Mouse (Mus musculus) midbrain, embryonic 10.5 days (tissue): Measurements from ENCODE around the gene Paqr7. TPM values are rescaled to one million over a fixed set of nuclear protein-coding genes. Genes with fewer than 3 reads are reported as not detected.

Experiments used
- DNase-seq: peaks from one replicate; pipeline ENCODE4 v3.0.0-alpha.2; 2017; ENCODE audit warnings: low spot score
- H3K27ac ChIP-seq: fragments of 300-500 bp; sonication (generic); replicated peaks from 2 replicates; pipeline ENCODE4 v1.5.1; 2016; ENCODE audit warnings: mild to moderate bottlenecking
- H3K27me3 ChIP-seq: fragments of 300-500 bp; sonication (generic); 2 replicates; pipeline ENCODE4 v1.6.1; 2016; ENCODE audit warnings: low read depth, mild to moderate bottlenecking; ENCODE audit not compliant: poor library complexity, severe bottlenecking
- H3K36me3 ChIP-seq: fragments of 300-500 bp; sonication (generic); 2 replicates; pipeline ENCODE4 v1.6.1; 2016; ENCODE audit warnings: mild to moderate bottlenecking, moderate library complexity
- H3K4me1 ChIP-seq: fragments of 300-500 bp; sonication (generic); 2 replicates; pipeline ENCODE4 v1.6.1; 2016
- H3K4me3 ChIP-seq: fragments of 300-500 bp; sonication (generic); 2 replicates; pipeline ENCODE4 v1.5.1; 2016; ENCODE audit warnings: mild to moderate bottlenecking, moderate library complexity
- H3K9me3 ChIP-seq: fragments of 300-500 bp; sonication (generic); replicated peaks from 2 replicates; pipeline ENCODE4 v1.6.1; 2016; ENCODE audit warnings: mild to moderate bottlenecking
- WGBS: fragments of 180-500 bp; shearing (Covaris S2); methylation state at CpG from one replicate; pipeline ENCODE4 v1.1.7; 2016; 5-methylcytosine and 5-hydroxymethylcytosine counted together
- polyA plus RNA-seq: library from polyadenylated mRNA; unstranded; fragments of >200 nt; fragmentation: Nextera tagmentation; extraction: Ambion mirVana; gene quantifications from 2 replicates; pipeline ENCODE4 v1.2.1, GENCODE M21; 2016

The Paqr7 gene
- polyA plus RNA-seq, 1 experiment from 2014 or later: 3.6 TPM

DNA sequence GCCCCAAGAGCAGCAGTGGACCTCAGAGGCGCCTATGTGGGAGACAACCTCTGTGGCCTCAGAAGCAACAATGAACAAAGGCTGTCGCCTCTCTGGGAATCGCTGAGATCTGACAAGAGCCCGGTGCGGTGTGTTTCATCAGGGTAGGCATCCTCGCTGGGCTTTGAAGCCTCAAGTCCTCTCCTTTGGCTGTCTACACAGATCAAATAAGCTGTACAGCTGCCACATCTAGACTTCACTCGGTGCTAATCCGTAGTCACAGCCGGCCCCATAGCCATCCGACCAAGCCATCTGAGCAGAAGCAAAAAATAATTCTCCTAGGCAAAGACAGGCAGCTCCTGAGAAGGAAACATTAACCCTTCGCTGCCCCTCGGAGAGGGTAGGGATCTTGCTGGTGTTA, 30.7 kb upstream of the Paqr7 start:
- peaks cover 50% of the 10 kb centered on the region for H3K4me1 ChIP-seq
- H3K9me3 ChIP-seq: no peaks in the 10 kb centered on the region
- peaks cover 15% of the 10 kb centered on the region; the same call in 1 of the 2 replicates for H3K27me3 ChIP-seq
- peak overlapping the region; percentile 25 for H3K4me3 ChIP-seq
- H3K36me3 ChIP-seq: peaks cover 8% of the 10 kb centered on the region
- WGBS: 36% methylated on average over 12 of the region's 12 CpGs
- peak; percentile 51 for DNase-seq
- peak overlapping the region; percentile 77 for H3K27ac ChIP-seq

DNA sequence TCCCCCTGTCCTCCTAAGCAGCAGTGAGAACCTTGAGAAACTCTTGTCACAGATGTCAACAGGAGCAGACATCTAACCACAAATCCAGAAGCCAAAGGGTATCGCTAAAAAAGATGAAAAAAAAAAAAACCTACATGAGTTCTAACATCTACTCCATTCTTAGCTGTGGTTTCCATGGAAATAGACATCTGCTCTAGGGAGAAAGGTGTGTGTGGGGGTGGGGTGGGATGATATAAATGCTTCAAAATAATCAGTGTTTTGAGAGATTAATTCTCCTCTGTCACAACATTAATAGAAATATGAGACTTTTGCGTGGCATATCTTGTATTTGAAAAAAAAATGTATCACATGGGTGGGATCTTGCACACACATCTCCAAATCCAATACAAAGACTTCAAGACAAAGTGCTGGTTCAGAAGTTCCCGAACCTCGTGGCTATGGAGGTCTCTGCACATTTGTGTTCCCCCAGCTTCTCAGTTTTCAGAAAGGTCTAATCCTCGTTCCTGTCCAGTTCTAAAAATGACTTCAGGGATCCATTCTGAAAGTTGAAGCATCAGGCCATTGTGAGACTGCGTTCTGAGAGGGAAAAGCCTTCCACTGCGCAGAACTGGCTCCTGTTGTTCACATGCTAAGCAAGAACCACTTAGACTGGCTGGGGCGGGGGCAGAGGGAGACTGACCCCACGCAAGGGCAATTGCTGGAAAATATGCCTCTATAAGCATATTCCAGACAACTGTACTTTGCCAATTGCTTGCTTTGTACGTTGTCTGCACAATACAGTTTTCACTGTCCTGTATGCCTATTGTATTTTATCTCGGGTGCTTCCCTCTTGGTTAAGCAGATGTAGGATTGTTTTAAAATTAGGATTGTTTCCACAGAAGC, 29.9 kb upstream of the Paqr7 start:
- 71% methylated on average over 11 of the region's 11 CpGs for WGBS
- Histone ChIP-seq H3K4me1 (peaks cover 52% of the 10 kb centered on the region), H3K36me3 (peaks cover 16% of the 10 kb centered on the region), H3K9me3 (no peaks in the 10 kb centered on the region), H3K4me3 (peak overlapping the region; percentile 96), H3K27ac (peak overlapping the region; percentile 100), H3K27me3 (peaks cover 15% of the 10 kb centered on the region; the same call in 1 of the 2 replicates)
- DNase-seq: no peak

DNA sequence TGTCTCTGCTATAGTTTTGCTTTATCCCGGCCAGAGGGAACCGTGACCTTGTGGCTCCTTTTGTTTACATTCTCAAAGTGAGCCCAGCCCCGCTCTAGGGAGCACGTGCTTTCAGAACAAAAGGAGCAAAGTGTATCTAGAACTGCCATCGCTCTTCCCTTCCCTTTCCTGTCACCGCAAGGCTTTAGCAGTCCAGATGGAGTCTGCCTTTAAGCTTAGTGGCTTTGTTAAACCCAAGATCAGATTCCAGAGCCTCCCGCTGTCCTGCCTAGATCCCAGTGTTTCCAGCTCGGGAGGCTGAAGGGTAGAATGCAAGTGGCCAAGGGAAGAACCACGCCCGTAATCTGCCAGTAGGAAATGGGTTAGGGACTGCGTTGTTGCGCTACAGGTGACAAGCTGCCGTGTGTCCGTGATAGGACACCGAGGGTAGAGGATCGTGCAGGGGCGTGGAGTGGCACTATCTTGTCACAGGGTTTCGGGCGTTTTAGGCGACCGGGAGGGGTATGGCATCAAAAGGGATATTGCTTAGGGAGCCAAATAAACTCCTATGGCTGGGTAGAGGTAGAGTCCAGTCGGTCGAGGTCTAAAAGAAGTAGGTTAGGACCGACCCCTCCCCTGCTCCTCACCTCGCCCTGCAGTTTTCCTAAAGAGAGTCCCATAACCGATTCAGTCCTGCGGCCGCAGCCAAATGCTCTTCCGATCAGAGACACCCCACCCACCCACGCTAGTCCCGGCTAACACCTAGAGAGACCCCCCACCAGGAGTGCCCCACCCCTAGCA, 28.9 kb upstream of the Paqr7 start:
- H3K36me3 ChIP-seq: peaks cover 26% of the 10 kb centered on the region
- peak overlapping the region; percentile 96 for H3K4me3 ChIP-seq
- peak; percentile 71 for DNase-seq
- peaks cover 52% of the 10 kb centered on the region for H3K4me1 ChIP-seq
- H3K27ac ChIP-seq: peak overlapping the region; percentile 100
- H3K27me3 ChIP-seq: peaks cover 15% of the 10 kb centered on the region; the same call in 1 of the 2 replicates
- no peaks in the 10 kb centered on the region for H3K9me3 ChIP-seq
- WGBS: under 1% methylated on average over 31 of the region's 31 CpGs

DNA sequence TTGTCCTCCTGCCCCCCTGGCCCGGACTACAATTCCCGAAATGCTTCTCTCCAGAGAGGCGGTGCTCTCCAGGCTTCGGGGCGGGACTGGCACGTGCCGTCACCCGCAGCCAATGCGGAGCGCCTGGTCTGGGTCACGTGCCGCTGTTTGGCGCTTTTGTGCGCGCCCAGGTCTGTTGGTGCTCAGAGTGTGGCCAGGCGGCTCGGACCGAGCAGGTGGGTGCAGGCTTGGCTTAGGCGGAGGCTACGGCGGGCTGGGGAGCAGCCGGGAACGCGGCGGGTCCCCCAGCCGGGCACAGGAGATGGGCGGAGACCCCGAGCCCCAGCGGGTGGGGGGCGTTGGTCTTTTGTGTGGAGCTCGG, 28.3 kb upstream of the Paqr7 start, which contains the start of gene Stmn1:
Stmn1 (plus strand) TSS at position 106 of the 361 bp plus-strand sequence.
- H3K4me3 ChIP-seq: peak within 1 kb of the TSS; percentile 96
- peak; percentile 97 for DNase-seq
- H3K36me3 ChIP-seq: peaks cover 32% of the 10 kb centered on the region
- no peaks in the 10 kb centered on the region for H3K9me3 ChIP-seq
- peaks cover 52% of the 10 kb centered on the region for H3K4me1 ChIP-seq
- H3K27ac ChIP-seq: peak within 1 kb of the TSS; percentile 100
- WGBS: under 1% methylated on average over 31 of the region's 31 CpGs
- peaks cover 15% of the 10 kb centered on the region; the same call in 1 of the 2 replicates for H3K27me3 ChIP-seq

DNA sequence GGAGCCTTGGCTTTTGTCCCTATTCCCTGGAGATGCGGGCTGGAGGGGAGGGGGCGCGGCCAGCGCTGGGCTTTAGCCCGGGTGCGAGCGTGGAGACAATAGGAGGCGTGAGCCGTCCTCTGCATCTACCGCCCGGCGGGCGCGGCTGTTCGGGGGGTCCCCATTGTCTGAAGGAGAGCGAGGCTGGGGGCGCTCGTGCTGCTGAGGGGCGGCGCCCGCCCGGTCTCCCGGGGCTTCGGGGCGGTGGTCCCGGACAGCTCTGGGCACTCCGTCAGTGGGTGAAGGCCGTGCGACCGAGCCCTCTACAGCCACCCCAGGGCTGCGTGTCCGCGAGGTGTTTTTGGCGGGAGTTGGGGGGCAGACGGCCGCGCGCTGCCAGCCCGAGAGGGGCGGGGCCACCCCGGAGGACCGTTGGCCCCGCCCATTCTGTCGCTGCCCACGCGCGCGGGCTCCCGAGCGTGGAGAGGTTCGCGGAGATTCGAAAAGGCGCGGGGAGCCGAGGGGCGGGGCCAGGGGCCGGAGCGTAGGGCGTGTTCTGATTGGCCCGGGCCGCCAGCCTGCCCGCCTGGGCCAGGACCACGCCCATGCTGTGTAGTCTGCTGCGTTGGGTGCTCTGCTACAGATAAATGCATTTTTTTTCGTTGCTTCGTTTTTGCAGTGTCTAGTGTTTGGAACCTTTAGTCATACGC, 27.8 kb upstream of the Paqr7 start:
- WGBS: under 1% methylated on average over 67 of the region's 68 CpGs
- peaks cover 52% of the 10 kb centered on the region for H3K4me1 ChIP-seq
- H3K27me3 ChIP-seq: peaks cover 15% of the 10 kb centered on the region; the same call in 1 of the 2 replicates
- peak overlapping the region; percentile 100 for H3K27ac ChIP-seq
- H3K4me3 ChIP-seq: peak overlapping the region; percentile 96
- H3K36me3 ChIP-seq: peaks cover 34% of the 10 kb centered on the region
- peak; percentile 94 for DNase-seq
- no peaks in the 10 kb centered on the region for H3K9me3 ChIP-seq

DNA sequence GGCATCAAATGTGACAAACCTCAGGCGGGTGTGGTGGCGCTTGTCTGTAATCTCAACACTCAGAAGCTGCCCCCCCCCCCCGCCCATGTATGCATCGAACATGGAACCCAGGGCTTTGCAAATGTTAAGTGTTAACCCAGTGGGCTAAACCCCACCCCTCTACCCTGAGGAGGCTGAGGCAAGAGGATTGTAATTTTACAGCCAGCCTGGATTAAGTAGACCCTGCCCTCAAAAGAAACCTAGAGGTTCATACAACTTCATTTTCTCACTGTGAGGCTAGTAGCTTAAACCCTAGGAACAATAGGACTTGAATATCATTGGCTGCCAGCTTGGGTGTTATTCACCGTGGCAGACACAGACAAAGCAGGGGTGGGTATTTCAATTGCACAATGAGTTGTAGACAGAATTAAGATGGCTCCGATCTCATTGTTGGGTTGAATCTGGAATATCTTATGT, 27.1 kb upstream of the Paqr7 start:
- Histone ChIP-seq H3K27me3 (peaks cover 15% of the 10 kb centered on the region; the same call in 1 of the 2 replicates), H3K4me1 (peaks cover 58% of the 10 kb centered on the region), H3K36me3 (peaks cover 40% of the 10 kb centered on the region), H3K4me3 (peak overlapping the region; percentile 96), H3K9me3 (no peaks in the 10 kb centered on the region), H3K27ac (peak overlapping the region; percentile 100)
- DNase-seq: peak; percentile 61
- WGBS: 14% methylated on average over 6 of the region's 6 CpGs

DNA sequence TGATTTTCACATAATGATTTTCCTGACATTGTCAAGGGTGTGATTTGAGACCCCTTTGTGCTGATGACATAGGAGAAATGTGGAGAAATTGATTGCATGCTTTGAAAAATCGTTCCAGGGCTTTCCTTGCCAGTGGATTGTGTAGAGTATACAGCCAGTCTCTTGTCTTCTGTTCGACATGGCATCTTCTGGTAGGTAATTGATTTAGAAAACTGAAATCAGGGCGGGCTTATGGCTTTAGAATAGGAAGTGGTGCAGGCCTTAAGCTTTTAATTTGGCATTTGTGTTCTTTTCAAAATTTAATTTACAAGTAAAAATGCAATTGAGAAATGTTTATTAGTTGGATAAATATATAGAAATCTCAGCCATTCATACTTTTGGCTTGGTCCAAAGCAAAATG, 26.5 kb upstream of the Paqr7 start:
- Histone ChIP-seq H3K4me1 (peaks cover 54% of the 10 kb centered on the region), H3K4me3 (peak overlapping the region; percentile 96), H3K27me3 (peaks cover 15% of the 10 kb centered on the region; the same call in 1 of the 2 replicates), H3K36me3 (peaks cover 47% of the 10 kb centered on the region), H3K9me3 (no peaks in the 10 kb centered on the region), H3K27ac (peak overlapping the region; percentile 100)
- DNase-seq: no peak
- 72% methylated on average over 3 of the region's 3 CpGs for WGBS

DNA sequence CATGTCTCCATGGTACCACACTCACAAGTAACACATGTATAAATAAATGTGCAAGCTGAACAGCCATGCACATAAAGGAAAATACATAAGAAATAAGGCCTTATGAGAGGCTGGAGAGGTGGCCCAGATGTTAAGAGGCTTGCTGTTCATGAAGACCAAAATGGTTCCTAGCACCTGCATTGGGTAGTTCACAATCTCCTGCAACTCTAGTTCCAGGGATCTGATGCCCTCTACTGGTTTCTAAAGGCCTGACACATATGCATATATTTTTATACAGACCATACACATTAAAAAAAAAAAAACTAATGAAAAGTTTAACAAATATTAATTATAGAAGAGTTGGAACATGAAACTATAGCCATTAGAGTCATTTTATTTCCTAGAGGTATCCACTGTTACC, 25.0 kb upstream of the Paqr7 start:
- Histone ChIP-seq H3K9me3 (no peaks in the 10 kb centered on the region), H3K27ac (no peak overlapping the region), H3K4me3 (peak overlapping the region; percentile 96; the same call in 1 of the 2 replicates), H3K27me3 (0 out of 2 replicates have a peak, but pooled peaks cover 5% of the 10 kb centered on the region), H3K4me1 (peaks cover 41% of the 10 kb centered on the region), H3K36me3 (peaks cover 62% of the 10 kb centered on the region)
- DNase-seq: no peak

DNA sequence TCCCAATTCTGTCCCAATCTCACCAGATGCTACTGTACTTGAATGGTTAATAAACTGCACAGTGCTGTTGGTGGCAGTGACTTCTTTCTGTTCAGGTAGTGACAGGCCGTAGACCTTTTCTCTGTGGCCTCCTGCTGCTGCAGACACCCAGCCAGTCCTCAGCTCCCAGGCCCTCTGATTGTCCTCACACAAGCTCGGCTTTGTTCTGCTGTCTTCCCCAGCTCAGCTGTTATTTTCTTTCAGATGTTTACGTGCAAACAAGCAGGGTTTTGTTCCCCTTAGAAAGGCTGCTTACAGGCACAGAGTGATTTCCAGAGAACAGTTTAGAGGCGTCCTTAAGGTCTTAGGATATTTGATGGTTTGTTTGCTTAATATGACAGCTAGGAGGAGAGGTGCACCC, 22.7 kb upstream of the Paqr7 start:
- Histone ChIP-seq H3K4me1 (peaks cover 34% of the 10 kb centered on the region), H3K27me3 (no peaks in the 10 kb centered on the region), H3K9me3 (no peaks in the 10 kb centered on the region), H3K36me3 (peaks cover 74% of the 10 kb centered on the region), H3K27ac (no peak overlapping the region), H3K4me3 (no peak overlapping the region)
- DNase-seq: no peak
- WGBS: 79% methylated on average over 4 of the region's 4 CpGs

DNA sequence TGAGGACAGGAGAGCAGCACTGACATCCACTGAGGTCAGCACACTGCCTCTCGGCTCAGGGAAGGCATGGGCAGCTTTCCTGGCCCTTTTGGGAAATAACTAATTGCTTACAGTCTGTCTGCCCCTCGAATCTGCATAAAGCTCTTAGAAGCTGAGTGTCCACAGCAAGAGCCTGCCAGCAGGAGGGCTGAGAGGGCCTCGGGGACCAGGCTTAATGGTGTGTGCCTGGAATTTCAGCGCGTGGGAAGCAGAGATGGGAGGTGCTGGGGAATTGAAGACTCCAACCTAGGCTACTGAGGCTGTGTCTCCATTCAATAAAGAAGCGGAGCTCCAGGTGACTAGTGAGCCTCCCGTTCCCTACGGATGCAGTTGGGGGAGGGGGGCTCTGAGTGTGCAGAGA, 22.3 kb upstream of the Paqr7 start:
- Histone ChIP-seq H3K9me3 (no peaks in the 10 kb centered on the region), H3K4me3 (no peak overlapping the region), H3K4me1 (peaks cover 36% of the 10 kb centered on the region), H3K27me3 (no peaks in the 10 kb centered on the region), H3K36me3 (peaks cover 74% of the 10 kb centered on the region), H3K27ac (no peak overlapping the region)
- DNase-seq: no peak
- 75% methylated on average over 8 of the region's 8 CpGs for WGBS

DNA sequence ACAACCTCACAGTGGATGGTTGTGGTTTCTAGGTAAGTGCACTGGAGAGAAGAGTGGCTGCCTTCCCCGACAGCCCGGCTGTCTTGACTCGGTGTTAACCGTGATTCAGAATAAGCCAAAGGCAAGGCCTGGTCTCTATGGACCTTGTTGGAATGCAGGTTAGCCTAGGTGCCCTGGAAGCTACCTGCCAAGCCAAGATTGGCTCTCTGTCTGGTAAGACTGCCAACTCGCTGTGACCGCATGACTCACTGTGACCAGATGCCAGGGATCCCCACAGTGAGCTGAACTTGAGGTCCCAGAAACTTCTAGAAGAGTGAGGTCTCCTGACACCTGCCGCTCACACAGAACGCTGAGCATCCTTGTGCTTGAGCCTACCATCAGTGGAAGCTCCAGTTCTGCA, 19.6 kb upstream of the Paqr7 start:
- Histone ChIP-seq H3K27ac (no peak overlapping the region), H3K4me3 (no peak overlapping the region), H3K9me3 (no peaks in the 10 kb centered on the region), H3K4me1 (peaks cover 20% of the 10 kb centered on the region), H3K27me3 (no peaks in the 10 kb centered on the region; the same call in 1 of the 2 replicates), H3K36me3 (peaks cover 55% of the 10 kb centered on the region)
- no peak for DNase-seq
- 94% methylated on average over 8 of the region's 8 CpGs for WGBS

DNA sequence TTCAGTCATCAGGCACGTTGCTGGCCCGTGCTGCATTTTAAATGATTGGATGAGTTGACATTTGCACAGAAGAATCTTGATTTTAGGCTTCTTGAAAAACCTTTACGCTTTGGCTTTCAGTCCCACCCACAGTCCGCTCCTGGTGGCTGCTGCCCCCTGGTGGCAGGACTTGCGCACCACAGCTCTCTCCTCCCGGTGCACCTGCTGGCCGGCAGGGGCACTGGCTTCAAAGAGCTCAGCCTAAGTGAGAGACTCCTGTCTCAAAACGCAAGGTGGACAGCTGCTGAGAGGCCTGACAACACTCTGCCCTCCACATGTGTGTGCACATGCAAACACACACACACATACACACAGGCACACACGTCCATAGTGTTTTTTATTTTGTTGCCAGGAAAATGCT, 18.5 kb upstream of the Paqr7 start:
- Histone ChIP-seq H3K36me3 (peaks cover 44% of the 10 kb centered on the region), H3K4me3 (no peak overlapping the region), H3K27ac (no peak overlapping the region), H3K27me3 (peaks cover 5% of the 10 kb centered on the region; the same call in 1 of the 2 replicates), H3K4me1 (peaks cover 20% of the 10 kb centered on the region), H3K9me3 (no peaks in the 10 kb centered on the region)
- peak; percentile 87 for DNase-seq
- WGBS: 10% methylated on average over 9 of the region's 9 CpGs
